Mouse (Mus musculus) cerebellum, postnatal 4 days (tissue): ENCODE measurements around the gene Igfbp1.
"Not testable (repeated sequence)": the region's sequence is repeated elsewhere in the genome, so short reads cannot be mapped to it uniquely, and the experiment has no call there.

Source experiments
- DNase-seq, 2 experiments: peaks; one replicate each; pipeline ENCODE4 v3.0.0; 2022; ENCODE audit warnings: low spot score in 2 of 2, mixed read lengths in 1 of 2

Igfbp1 gene

DNA sequence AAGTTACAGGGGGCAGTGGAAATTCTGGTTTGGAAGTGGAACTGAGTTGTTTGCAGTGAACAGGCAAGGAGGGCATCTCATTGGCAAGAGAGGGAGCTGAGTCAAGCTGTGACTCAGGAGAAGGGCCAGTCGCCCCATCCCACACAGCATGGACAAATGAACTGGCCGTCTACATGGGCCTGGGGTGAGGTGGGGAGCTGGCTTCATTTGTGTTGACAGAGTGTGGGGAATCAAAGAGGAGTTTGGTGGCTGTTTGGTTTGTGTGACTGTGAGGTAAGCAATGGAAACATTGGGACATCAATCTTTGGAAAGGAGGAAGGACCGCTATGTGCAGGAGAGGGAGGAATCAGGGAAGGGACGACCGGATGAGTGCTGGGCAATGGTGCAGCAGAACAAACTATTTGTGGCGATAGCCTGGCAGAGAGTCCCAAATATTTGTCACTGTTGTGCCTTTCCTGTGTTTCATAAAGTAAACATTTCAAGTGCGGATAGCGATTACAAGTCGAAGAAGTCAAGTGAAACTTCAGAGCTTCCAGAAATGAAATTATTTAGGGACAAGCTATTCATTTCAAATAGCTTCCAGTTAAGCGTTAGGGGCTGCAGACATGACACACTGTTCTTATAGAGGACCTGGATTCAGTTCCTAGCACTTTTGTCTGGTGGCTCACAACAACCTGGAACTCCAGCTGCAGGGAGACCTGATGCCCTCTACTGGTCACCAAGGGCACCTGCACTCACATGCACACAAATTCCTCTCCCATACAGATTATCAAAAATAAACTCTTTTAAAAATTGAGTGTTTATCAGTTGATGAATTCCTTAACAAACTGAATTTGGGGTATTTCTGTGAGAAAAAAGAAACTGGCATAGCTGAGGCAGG is 2.9 kb upstream of the Igfbp1 start:
- DNase-seq = no peak

DNA sequence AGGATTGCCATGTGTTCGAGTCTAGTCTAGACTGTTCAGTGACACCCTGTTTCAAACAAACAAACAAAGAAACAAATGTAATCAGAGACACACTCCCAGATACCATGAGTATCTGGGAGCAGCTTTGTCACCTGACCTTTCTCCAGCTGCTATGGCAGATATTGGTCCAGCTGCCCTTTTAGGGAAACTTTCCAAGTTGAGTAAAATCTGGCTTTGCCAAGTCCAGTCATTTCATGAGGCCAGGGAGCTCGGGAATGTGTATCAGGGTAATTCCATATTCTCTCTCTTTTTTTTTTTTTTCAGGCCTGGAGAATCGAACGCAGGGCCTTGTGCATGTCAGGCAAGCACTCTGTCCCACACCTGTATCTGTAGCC is 2.3 kb upstream of the Igfbp1 start:
- no peak for DNase-seq

DNA sequence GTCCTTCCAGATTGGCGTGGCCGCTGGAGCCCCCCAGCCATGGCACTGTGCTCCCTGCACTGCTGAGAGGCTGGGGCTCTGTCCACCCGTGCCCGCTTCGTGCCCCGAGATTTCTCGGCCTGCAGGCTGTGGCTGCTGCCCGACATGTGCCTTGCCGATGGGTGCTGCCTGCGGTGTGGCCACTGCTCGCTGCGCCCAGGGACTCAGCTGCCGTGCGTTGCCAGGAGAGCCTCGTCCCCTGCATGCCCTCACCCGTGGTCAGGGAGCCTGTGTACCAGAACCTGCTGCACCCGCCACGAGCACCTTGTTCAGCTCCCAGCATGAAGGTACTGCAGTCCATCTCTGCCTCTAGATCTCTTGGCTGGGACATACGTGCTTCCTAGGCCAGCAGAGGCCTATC is 424 bp downstream of the Igfbp1 start:
- DNase-seq = no peak

DNA sequence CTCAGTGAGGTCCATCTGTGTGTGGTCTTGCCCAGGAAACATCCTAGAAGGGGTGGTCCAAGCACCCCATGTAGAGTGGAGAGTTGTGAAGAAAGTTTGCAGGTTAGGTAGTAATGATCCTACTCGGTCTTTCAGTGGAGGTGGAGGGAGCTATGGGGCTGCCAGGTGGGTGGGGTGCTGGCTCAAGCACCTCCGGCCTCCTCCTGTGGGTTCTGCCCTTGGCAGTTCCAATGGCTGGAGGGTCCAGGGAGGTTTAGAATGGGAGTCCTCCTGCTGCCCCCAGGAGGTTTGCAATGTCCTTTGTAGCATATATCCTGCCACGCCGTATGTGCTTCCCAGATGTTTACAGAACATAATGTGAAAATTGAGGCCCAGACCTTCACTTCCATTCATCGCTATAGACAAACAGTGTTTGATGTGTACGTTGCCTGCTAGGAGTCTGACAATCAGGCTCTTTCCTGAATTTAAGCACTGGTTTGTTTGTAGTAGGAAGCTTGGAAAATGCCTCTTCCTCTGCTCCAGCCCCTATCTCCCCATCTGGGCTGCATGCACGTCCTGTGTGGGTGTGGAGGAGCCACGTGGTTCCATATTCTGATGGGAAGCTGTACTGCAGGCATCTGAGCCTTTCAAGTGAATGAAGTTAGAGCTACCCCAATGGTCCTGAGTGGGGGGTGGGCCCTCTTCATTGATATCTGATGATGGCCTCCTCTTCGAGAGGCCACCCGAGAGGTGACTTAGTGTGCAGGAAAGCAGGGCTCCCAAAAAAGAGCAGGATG is 1.1 kb downstream of the Igfbp1 start:
- no peak for DNase-seq

DNA sequence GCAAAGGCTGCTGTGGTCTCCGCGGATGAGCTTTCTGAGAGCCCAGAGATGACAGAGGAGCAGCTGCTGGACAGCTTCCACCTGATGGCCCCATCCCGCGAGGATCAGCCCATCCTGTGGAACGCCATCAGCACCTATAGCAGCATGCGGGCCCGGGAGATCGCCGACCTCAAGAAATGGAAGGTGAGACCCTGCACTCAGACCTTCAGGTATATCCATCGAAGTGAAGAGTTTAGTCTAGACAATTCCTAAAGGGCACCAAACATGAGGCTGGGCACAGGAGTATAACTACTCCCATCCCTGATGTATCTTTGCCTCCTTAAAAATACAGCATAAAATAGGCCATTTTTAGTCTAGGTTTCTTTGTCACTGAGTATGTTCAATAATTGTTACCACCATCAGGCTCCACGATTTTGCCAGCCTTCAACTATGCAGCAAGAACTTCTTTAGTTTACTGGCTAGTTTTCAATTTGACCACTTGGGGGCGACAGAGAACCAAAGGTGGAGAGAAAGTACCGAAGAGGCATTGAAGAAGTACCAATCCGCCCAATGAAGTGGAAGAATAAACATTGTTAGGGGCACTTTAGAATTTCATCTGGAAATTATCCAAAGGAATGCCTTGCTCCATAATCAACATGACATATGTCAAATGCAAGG is 2.3 kb downstream of the Igfbp1 start:
- DNase-seq = peak in 1 of 2 experiments; percentile 63

DNA sequence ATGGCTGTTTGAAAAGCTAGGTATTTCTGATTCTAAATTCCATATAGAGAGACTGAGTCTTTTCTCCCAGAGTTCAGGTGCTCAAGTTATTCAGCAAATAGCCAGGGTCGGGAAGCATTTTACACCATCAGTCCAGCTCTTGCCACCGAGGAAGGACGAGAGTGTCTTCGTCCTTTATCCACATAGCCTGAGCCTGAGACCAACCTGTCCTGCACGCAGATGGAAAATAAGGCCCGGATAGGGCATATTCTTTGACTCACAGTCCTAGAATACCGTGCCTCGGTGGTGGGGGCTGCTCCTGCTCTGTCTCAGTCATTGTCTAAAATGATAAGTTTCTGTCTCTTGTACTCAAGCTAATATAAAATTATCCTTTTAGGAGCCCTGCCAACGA is 2.8 kb downstream of the Igfbp1 start:
- DNase-seq = no peak

DNA sequence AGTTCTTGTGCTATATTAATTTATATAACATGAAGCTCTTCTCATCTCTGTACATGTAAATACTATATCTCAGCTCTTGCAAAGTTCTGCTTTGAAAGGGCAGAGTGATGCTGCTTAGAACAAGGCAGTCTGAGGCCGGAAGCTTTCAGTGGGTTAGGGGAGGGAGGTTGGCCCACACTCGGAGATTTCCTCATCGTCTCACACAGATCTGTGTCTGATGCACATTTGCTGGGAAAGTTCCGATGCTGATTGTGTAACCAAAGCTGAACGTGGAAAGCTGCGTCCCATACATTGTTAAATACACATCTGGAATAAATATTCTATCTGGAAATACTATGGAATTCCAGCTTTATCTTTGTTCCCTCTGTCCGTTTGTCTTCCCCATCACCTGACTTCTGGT is 4.6 kb downstream of the Igfbp1 start:
- DNase-seq = no peak

DNA sequence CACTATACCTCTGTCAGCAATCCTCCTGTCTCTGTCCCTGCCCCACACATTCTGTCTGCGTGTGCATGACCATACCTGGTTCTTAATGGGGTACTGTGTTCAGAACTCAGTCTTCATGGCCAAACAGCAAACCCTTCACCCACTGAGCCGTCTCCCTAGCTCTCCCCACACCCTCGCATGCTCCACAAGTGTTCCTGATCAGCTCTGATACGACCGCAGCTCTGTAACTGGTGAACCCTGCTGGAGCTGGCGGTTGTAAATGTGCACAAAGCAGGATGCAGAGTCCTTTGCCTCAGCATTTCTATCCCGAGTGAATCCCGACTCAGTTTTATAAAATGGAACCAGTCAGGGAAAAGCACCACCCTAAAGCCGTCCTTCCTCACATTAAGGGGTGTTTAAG is 6.3 kb downstream of the Igfbp1 start:
- DNase-seq = no peak

DNA sequence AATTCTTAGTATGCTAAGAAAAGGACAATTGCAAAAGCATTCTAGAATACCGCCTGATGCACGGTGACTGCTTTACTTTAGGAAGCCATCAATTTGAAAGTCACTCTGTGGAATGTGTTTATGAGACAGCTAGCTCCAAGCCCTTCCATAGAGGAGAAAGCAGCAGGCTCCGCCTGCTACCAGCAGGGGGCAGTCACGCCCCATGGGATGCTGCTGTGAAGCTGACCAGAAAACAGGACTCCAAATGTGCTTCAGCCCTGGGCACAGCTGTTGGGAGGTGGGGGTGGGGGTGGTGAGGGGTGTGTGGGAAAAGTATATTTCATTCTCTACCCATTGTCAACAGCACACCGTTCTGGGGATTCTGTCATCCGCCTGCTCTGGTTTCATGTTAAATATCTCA is 12.8 kb downstream of the Igfbp1 start:
- DNase-seq = peak; percentile 61 to 82

DNA sequence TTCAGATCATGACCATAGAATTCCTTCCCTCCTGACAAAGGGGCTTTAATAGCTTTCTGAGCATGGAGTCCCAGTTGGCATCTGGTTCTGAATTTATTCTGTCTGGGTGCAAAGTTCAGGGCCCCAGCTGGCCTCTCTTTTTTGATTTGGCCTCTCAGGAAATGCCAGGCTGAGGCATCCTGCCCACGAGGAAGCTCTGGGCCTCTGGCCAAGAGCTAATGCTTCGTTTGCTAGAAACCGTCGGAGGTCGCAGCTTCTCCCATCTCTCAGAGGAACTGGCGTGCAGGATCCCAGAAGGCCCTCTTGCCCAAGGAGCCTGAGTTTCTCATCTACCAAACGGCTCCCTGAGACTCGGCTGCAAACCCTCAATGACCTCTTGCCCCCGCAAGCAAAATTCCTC is 13.6 kb downstream of the Igfbp1 start:
- peak in 1 of 2 experiments; percentile 26 for DNase-seq

DNA sequence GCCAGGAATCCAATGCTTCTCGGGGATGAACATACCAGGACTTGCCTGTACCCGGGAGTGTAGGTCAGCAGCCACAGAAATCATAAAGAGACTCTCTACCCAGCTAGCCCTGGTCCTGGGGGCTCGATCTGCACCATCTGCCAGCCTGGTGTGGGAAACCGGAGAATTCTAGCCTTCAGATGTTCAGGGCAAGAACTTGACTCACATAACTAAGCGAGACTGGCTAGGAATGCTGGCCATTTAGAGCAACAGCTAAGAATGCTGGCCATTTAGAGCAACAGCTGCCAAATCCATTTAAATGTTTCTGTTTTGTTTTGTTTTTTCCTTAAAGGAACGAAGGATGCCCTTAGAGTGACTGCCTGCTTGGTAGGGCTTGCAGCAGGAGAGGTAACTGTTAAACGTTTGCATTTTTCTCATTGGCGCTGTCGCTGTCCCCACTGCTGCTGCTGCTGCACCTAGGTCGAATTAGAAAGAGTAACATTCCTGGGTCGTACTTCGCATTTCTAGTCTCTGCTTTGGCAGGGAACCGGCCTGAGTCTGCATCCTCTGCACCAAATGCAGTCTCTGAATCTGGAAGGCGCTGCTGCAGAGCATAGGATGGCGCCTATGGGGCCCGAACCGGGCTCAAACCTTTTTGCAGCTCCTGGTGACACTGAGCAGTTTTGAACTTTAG is 14.7 kb downstream of the Igfbp1 start:
- DNase-seq = no peak

DNA sequence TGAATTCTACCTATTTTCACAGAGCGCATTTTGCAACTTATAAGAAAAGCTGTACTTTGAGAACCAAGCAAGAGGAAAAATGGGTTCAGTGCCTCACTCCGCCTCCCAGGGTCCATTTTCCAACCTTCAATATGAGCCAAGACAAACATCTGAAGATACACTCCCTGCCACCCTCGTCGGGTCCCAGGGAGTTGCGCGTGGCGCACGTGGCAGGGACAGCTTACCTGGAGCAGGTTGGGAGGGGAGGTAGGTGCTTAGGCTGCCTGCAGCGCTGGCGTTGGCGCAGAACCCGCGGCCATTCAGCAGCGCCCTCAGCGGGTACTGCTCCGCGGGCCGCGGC is 15.5 kb downstream of the Igfbp1 start:
- no peak for DNase-seq

DNA sequence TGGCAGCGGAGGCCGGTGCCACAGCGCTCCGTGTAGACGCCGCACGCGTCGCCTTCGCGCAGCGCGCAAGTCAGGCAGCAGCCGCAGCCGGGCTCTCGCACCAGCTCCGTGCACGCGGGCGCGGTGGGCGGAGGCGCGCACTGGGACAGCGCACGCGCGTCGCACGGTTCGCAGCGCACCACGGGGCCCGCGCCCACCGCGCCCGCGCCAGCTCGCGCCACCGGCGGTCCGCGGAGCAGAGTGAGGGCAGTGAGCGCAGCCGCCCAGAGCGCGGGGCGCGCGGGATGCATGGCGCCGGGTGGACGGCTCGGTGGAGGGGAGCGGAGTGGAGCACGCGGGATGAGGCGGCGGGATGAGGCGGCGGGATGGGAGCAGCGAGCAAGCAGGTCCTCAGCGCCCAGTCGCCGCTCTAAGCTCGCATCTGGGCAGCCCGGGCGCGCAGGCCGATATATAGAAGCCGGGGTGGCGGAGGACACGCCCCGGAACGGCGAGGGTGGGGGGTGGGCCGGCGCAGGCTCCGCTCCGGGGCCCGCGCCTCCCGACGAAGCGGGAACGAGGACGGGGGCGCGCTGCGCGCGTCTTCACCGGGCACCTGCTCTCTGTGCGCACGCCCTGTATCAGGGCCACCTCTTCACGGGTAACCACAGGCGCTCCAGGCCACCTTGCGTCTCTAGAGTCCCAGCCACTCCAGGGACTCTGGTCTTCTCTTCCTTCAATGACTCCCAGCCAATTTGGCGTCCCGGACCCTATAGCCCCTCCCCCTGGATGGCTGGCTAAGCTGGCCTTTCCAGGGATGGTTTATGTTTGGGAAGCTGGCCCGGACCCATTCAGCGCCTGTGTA is 16.1 kb downstream of the Igfbp1 start, which contains the start of gene Igfbp3:
Gene Igfbp3 (minus strand): TSS at position 423 of the 841 bp plus-strand sequence.
- DNase-seq = peak; percentile 51 to 75

DNA sequence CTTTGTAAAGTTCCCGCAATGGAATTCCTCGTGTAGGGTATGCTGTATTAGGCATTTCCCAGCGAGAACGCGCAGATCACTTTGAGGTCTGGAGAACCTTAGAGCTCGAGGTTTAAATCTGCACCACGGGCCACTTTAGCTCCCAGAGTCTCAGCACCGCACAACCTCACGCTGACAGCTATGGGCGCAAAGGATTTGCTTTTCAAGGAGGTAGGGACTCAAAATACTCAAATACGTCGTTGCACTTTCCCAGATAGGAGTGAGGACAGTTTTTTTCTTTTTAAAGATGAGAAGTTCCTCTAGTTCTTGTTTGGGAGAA is 16.7 kb downstream of the Igfbp1 start:
- no peak for DNase-seq

DNA sequence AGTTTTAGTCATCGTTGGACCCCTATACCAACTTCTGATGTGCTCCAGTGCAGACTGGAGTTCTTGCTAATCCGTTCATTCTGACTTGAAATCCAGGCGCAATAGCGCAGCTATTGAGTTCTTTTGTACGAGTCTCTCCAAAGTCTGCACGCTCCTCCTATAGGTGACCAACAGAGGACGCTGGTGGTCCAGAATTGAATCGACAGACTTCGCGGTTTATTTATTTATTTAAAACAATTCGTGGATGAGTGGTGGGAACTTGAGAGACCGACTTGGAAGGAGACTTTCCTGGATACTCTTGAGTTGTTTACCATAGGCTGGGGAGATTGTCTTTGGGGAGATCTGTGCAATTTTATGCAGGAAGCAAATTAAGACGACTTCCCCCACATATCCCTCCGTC is 17.2 kb downstream of the Igfbp1 start:
- peak; percentile 46 to 77 for DNase-seq

DNA sequence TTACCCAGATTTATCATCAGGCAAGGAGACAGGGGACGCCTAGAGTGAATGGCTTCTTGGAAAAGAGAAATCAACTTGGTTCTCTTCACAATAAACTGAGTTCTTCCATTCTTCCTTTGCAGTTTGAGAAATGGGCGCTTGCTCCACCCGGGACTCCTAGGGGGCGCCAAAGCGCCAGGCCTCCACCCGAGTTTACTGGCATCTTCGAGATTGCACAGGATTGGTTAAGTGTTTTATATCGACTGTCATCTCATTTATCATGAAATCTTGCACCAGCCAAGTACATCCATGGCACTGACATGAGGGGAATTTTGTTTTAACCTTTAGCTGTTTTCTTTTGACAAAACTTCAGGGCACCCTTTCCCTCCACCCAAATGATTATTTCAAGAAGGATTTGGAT is 18.1 kb downstream of the Igfbp1 start:
- peak; percentile 76 to 83 for DNase-seq

DNA sequence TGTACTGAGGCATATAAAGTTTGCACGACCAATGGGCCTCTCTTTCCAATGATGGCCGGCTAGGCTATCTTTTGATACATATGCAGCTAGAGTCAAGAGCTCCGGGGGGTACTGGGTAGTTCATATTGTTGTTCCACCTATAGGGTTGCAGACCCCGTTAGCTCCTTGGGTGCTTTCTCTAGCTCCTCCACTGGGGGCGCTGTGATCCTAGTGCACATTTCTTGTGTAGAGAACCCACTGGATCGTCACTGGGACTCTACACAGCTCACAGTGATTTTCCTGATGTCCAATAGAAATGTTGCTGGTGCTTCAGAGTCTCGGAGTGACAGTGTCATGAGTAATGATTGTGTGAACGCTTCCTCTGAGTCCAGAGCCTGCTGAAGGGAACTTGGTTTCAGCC is 24.2 kb downstream of the Igfbp1 start:
- DNase-seq = not testable (repeated sequence)

DNA sequence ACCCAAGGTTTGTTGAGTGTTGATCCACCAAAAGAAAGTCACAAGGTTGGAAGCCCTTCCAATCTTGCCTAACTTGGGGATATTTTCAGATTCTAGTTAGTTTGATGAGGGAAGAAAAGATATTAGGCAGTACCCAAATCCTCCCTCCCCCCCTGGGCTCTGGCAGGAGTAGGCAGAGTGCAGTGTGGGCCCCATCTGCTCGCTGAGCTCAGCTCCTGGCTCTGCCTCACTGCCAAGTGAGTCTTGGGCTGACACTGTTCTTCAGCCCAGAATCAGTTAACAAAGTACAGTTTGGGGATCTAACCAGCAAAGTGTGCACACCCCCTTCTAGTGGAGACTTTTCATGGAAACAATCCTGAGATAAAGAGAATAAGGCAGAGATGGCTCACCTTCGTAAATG is 28.6 kb downstream of the Igfbp1 start:
- DNase-seq = peak in 1 of 2 experiments; percentile 18

DNA sequence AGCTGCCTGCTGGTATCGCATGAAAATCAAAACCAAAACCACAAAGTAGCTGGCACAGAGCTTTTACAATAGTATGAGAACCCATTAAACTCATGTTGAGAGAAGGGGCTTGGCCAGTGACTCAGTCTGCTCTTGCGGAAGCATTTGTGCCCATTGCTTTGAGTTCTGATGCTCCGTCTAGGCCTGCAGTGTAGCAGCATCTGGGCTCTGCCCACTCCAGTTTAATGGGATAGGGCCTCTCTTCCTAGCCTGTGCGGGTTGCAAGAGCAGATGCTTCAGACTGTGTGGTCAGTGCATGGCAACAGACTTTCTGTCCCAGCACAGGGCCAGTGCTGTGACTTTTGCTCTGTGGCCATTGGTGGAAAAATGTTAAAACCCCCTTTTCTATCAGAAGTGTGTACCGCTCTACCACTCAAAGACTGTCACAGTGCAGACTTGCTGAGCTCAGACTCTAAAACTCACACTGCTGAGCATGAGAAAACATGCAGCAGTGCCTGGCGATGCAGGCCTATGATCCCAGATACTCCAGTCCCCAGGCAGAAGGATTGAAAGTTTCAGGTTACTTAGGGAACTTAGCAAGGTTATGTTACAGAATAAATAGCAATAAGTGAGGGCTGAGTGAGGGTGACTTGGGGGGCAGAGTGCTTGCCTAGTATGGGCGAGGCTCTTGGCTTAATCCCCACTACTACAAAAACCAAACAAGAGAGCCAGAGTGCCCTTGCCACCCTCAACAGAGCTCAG is 29.4 kb downstream of the Igfbp1 start:
- DNase-seq = no peak

DNA sequence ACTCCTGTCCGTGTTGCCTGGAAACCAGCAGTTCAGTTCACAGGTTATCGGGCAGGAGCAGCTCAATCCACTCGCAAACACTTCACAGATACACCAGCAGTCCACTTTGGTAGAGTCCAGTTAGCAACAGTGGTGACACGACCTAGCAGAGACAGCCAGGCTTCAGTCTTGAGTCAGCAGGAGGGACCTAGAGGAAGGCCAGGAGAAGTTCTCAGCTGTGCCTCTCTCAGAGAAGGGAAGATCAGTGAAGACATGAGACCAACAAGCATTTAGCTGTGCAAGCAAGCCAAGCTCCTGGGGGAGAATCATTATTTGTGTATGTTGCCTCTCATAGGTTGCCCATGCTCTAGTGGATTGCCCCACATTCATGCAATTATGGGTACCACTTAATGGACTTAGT is 30.5 kb downstream of the Igfbp1 start:
- DNase-seq = no peak

DNA sequence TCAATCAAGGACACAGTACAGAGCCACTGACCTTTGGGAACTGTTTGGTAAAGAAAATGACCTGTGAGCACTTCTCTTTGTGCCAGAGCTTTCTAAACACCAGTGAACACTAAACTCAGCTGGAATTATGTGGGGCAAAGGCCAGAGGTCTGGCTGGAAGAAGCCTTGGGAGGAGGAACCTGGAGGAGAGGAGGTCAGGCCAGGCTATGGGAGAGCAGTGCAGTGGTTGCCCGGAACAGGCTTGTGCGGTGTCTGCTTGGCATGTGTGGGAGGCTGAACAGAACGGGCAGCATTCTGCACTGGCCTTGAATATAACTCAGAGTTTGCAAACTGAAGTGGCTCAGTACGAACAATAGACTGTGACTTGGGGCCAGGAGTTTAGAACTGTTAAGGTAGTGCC is 32.4 kb downstream of the Igfbp1 start:
- DNase-seq = no peak
